Mouse (Mus musculus): Measurements from ENCODE around the gene Dhrs11.

The Dhrs11 gene

DNA sequence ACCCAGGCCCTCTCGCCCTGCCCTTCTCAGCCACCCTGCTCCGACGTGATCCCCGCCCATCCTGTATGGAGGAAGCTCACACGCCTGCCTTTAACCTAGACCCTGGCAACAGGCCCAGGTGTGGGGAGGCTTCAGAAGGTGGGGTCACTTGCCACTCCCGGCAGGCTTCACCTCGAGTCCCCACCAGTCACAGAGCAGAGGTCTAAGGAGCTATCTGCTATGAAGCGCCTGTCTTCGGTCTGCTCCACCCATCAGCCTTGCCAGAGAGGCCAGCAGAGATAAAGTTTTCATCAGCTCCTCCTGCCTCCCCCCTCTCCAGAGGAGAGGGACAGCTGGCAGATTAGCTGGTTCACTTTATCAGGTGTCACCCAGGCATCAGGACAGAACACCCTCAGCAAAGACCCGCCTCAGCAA, 5.3 kb downstream of the Dhrs11 start:
- no peak for DNase-seq (ENCODE audit: low read depth, low spot score)

DNA sequence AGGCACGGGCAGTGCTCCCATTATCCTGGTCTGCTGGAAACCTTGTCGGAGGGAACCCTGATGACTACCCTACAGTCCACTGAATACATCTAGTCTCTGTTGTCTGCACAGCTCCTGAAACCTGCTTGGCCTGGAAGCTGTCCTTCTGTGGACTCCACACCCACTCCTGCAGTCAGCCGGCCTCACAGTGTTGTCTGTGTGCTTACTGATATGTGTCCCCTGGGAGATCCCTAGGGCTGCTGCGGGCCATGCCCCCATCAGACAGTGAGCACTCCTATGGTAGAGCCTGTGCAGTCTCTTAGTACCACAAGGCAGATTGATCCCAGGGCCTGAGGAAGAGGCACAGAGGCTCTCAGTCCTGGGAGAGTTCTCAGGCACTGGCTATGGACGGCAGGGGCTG, 6.3 kb downstream of the Dhrs11 start:
- no peak for DNase-seq (ENCODE audit: low read depth, low spot score)

DNA sequence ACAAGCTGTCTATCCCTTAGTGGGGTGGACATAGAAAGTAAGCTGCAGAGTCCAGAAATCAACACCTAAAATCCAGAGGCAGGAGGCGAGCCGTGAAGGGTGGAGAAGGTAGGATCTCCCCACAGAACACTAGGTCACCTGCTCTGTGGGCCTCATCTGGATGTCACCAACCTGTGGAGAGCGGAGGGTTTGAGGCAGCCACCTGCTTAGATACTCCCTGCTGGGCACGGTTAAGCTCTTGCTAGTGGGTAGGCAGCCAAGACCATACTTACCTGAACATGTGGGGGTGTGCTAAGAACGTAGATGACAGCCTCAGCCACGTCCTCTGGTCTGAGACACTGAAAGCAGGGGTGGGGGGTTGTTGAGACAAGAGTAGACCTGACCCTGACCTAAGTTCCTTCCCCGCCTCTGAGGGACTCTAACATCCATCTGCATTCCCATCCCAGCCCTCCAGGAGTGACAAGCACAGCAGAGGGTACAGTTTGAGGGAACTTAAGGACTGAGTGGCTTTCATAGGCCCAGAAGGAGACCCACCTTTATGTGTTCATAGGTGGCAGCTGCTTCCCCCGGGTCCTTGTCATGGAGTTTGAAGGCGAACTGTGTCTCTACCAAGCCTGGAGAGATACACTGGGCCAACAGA, 7.5 kb downstream of the Dhrs11 start:
- no peak for DNase-seq (ENCODE audit: low read depth, low spot score)

DNA sequence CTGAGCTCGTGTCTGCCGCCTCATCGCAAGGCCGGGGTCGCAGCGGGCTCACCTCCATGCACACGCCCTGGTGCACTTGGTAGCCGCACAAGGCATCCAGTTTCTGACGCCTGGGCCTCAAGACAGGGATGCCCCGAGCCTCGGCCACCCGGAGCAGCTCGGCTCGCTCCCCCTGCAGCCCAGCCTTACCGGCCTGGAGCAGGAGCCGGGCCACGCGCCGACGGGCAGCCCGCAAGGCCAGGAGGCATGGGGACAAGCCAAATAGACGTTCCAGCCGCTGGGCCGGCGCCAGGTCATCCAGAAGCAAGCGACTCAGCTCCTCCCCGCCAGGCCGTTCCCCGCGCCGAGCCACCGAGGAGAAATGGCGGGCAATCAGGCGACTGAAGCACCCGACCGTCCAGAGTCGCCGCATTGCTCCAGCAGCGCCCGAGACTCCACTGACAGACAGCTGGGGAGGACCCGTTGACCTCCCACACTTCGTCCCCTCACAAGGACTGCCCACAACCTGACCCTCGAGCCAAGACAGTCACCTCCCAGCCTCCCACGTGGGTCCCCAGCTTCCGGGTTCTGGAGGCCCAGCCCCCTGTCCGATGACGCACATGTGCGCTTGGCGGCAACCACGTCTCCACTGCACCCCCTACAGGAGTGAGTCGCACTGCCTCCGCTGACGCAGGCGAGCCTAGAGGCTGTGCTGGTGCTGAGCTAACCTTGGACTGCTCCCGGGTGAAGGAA, 9.7 kb downstream of the Dhrs11 start, which contains the start of gene Mrm1:
Mrm1 (minus strand) TSS at position 555 of the 732 bp plus-strand sequence.
- peak; percentile 76 for DNase-seq (ENCODE audit: low read depth, low spot score)

DNA sequence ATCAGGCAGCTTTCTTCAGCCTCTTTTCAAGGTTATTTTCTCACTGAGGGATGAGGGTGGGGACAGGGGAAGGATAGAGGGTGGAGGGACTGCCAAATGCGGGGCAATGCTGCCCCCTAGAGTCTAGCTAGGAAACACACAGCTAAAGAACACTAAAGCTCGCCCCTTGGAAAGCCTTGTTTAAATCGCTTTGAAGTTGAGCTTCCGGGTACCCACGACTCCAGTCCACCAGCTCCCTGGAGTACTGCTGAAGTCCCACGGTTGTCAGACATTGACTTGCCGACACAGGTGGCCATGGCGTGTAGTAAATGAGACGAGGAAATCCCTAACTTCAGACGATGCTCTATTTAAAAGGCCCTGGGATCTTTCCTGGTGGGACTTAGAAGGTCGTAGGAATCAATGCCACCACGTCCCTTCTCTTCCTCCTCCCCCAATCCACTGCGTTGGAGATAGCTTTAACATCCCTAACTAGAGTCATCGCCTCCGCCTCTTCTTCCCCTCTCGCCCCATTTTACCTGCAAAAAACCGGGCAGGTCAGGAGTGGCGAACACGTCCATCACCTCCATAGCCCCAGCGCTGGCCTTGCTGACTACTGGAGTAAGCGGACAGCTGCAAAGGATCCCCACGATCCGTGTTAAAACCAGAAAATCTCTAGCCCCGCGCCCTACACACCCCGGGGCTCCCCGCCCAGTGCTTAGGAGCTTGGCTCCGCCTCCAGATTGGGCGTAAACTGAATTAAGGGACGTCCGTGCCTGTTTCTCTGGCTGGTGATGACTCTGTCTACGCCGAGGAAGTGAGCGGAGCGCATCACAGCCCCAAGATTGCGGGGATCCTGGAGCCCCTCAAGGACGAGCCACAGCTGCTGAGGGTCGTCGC, 10.5 kb downstream of the Dhrs11 start:
- peak; percentile 52 for DNase-seq (ENCODE audit: low read depth, low spot score)

DNA sequence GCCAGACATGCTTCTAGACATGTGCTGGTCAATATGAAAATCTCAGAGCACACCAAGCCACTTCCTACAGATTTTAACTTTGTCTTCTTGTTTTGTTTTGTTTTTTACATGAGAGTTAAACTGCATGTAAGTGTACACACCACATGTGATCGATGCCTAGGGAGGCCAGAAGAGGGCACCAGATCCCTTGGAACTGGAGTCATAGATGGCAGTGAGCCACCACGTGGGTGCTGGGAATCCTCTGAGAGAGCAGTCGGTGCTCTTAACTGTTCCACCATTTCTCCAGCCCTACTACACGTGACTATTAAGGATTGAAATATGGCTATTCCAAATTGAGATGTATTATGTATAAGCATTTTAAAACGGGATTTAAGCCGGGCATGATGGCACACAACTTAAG, 11.4 kb downstream of the Dhrs11 start:
- no peak for DNase-seq (ENCODE audit: low read depth, low spot score)

DNA sequence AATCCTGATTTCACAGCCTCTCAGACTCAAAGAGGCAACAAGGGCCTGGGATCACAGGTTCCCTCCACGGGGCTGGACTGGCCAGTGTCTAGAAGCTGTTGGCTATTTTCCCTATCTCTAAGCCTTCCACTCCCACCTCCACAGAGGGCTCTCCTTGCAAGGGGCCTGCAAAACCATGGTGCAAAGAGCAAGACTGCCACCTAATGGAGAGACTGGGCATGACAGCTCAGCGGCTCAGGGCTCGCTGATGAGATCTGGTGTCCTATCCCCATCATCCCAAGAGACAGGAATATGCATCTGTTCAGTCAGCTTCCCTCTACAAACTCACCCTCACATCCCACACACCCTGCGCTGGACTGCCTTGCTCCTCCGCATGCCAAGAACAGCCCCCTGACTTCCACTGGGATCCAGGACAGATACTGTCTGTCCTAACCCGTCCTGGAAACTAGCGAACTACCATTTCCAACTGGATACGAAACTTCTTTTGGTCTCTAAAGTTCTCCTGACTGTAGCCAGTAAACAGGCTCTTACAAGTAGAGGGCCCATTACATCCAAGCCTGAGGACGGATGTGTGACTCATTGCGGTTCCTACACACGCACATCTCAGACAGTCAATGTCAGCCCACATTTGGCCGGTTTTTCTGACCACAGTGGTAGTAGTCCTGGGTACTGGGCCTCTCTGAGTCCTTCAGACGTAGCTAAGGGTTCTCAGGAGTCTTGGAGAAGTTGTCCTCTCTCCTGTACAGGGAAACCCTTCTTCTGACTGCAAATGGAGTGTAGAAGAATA, 14.9 kb downstream of the Dhrs11 start:
- peak; percentile 74 for DNase-seq (ENCODE audit: low read depth, low spot score)

DNA sequence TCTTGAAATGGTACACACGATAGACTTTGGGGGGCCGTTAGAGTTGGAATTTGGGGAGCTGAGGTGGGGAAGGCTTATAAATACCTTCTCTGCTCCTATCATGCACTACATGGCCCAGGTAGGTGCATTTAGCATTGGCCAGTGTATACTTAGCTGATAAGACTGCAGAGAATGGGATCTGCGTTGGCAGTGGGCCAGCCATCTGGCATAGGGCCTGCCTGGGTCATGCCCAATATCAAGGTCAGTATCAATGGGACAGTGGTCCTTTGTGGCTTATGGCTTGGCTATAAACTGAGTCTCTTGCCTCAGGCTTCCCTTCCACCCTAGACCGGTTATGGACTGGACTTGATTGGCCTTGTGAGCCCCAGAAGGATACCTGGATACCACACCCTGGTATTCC, 24.4 kb downstream of the Dhrs11 start:
- no peak for DNase-seq (ENCODE audit: low read depth, low spot score)

DNA sequence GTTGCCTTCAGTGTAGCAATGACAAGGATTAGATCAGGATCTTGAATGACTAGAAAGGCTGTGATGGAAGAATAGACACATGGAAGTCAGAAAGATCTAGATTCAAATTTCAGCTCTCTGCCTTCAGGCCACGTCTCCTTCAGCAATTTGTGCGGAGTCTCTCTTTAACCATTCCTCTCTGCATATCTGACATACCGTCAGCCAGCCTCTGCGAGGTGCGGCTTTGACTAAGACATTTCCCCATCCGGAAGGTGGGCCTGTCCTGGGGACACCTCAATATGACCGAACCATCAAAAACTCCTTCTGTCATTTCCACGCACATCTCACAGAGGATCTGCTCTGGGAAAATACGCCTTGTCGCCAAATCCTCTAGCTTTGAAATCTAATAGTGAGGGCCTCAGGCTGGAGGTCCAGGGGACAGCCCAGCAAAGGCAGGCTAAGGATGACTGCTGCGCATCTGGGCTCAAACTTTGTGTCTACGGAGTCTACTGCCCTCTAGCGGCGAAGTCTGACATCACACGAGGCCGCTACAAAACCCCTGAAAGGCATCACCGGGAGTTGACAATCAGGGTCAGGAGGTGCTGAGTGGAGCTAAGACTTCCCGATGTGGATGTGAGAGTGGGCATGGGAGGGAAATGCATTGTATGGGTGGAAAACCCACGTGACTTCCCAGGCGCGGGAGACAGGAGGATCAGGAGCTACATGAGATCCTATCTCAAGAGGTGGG, 31.0 kb downstream of the Dhrs11 start:
- DNase-seq (ENCODE audit: low read depth, low spot score) = peak; percentile 75

DNA sequence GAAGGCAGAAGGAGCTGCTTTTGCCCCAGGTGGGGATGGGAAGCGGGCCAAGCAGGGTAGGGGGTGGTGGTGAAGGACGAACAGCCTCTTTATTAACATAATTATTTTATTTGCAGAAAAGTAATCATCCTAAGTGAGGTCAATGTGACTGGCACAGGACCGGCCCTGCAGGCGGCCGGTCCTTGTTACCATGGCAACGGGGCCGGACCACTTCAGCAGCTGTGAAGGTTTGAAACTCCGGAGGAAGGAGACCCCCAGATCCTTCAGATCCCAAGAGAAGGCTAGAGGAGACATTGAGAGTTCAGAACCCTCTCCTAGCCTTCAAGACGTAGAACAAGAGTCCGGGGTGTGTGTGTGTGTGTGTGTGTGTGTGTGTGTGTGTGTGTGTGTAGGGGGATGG, 31.8 kb downstream of the Dhrs11 start:
- no peak for DNase-seq (ENCODE audit: low read depth, low spot score)

DNA sequence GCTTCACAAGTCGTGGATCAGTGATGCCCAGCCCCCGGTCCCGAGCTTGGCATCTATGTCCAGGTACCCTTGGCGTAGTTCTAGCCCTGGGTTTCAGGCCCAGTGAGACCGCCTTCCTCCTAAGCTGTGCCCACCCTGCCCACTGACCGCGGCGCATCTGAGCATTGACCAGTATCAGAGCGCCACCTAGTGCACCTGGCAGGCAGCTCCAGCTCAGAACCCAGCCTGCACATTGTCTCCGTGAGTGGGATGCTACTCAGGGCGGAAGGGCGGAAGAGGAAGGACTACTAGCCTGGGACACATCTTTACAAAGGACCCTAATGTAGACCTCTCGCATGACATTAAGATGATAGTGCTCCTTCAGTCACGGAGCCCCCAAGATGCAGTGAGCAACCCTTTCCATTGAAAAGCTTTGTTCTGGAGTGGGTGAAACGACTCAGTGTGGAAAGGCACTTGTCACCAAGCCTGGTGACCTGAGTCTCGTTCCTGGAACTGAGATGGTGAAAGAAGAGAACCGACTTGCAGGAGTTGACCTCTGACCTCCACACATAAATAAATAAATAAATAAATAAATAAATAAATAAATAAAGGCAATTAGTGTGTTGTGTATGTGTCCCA, 34.2 kb downstream of the Dhrs11 start:
- peak; percentile 69 for DNase-seq (ENCODE audit: low read depth, low spot score)

DNA sequence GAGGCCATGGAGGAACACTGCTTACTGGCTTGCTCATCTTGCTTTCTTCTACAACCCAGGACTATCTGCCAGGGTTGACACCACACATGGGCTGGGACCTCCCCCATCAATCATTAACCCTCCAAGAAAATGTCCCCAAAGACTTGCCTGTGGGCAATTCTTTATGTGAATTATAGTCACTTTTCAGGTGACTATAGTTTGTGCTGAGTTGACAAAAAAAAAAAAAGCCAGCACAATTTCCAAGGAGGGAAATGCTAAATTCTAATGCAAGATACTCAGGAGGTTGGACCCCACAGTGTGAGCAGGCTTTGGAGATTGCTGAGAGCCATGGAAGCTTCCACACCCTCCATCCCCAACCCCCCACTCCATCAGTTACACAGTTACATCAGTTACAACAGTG, 35.2 kb downstream of the Dhrs11 start:
- DNase-seq (ENCODE audit: low read depth, low spot score) = no peak

DNA sequence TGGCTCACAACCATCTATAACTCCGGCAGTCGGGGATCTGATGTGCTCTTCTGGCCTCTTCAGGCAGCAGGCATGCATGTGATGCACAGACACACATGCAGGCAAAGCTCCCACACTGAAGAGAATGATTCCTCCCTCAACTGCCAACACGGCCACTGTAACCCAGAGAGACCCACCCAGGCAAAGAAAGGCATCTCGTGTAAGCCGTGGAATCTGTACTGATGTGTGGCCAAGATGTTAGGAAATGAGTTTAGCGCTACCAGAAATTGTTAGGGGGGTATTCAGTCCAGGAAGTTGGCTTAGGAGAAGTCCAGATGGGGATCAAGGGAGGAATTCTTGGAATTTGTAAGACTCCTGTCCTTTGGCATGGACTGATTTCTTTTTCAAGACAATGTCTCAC, 38.4 kb downstream of the Dhrs11 start:
- no peak for DNase-seq (ENCODE audit: low read depth, low spot score)

DNA sequence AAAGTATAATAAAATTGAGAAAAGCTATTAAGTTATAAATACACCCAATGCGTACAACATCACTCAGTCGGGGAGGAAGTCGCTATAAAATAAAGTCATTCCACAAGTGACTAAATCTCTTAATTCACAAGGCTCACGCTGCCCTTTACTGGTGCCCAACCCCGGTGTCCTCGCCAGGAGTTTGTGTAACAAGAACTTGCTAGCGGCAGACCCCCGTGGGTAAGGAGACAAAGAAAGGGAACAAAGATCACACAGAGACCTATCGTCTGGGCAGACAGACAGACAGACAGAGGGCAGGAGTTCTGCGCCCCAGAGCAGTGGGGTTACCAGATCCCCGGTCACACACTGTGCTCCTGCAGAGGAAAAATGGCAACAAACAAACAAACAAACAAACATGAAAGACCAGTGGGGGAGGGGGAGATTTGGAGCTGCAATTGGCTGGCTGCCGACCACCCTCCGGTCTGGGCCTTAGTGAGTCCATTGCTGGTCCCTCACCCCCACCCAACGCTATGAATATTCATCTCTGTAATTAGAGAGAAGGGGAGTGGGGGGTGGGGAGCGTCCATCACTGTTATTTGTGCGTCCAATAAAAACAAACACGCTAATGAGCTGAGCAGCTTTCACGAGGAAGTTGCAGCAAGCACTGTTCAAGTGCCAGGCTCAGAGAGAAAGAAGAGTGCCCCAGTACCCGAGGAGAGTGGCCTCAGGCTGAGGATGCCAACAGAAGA, 48.5 kb downstream of the Dhrs11 start:
- DNase-seq (ENCODE audit: low read depth, low spot score) = no peak

DNA sequence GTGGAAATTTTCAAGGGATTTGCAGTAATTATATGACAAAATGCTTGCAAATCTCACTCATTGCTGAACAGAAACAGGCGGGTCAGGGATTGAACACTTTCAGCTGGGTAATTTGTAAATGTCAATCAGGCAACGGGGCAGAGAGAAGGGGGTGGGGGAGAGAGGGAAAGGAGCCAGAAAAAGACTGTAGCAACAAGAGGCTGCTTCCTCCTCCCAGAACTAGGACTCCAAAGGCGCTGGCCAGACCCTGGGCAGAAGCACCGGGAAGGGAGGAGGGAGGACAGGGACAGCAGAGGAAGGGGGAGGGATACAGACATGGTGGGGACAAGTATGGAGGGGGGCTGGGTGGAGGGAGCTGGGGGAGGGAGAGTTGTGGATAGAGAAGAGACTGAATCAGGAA, 53.2 kb downstream of the Dhrs11 start:
- DNase-seq (ENCODE audit: low read depth, low spot score) = no peak

DNA sequence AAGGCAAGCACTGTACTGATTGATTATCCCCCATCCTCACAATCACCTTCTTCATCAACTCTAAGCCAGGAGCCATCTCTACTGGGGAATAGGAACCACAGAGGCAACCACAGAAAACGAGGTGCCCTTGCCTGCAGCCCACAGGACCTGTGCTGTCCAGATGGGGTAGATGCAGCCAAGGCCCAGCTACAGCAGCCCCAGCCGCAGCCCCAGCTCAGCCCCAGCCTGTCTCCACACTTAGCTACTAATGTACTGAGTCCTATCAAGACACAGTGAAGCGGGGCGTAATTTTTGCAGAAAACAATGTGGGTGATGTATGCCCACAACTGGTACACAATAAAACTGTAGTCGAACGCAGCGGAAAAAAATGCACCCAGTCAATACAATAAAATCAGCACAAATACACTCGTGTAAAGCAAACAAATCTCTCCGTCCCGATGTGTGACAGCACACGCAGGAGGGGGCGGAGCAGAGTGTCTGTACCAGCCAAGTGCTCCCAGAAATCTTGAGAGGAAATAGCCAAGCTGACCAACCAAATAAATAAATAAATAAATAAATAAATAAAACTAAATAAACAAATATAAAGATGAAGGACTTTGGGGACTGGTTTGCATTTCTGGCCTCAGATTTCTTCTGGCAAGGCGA, 53.8 kb downstream of the Dhrs11 start:
- no peak for DNase-seq (ENCODE audit: low read depth, low spot score)
